Mouse (Mus musculus) adrenal gland, postnatal 4 days (tissue): ENCODE measurements around the gene Wfdc16. TPM values are rescaled to one million over a fixed set of nuclear protein-coding genes. Genes with fewer than 3 reads are reported as not detected.
A peak's percentile ranks its signal among the peaks of the same experiment; 100 is the strongest.
"Not testable (repeated sequence)": the region's sequence is repeated elsewhere in the genome, so short reads cannot be mapped to it uniquely, and the experiment has no call there.

ENCODE experiments used
- DNase-seq, 2 experiments: peaks; one replicate each; pipeline ENCODE4 v3.0.0; 2021 to 2022; ENCODE audit warnings: low spot score in 2 of 2, mixed read lengths in 2 of 2
- long read RNA-seq, 2 experiments: library from polyadenylated mRNA; stranded (forward); transcript quantifications; one replicate each; pipeline ENCODE4 v2.0.0; 2021
- total RNA-seq, 2 experiments: library from RNA; stranded (reverse); gene quantifications; 2 replicates each; pipeline ENCODE4 v1.2.3; 2021

Wfdc16 gene
- not detected for total RNA-seq
- long read RNA-seq, experiment 1 = 0 reads
- long read RNA-seq, experiment 2 = 0 reads

DNA sequence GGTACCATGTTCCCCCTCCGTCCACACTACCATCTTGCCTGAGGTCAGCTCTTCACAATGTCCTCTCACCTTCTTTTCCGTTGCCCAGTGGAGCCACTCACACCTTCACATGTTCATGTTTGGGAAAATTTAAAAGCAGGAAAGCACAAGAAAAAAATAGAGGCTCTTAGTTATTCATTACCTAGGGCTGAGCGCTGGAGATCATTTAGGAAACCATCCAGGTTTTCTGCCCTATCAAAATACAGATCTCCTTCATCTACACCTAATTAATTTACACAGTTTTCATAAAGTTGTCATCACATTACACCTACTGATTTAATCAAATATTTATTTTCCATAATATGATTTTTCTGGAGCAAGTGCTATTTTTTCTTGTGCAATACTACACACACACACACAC, at the start of gene Wfdc16:
TSS of gene Wfdc16 (minus strand) at position 101 of the 400 bp plus-strand sequence.
- no peak for DNase-seq

GRCm38 (mm10) chr2:164684807-164685206, 46.2 kb upstream of the Wfdc16 start, which contains the start of gene Wfdc13:
TSS of gene Wfdc13 (plus strand) at chr2:164685107.
- no peak for DNase-seq

- no peak for DNase-seq
These were observed 41.3 kb upstream of the Wfdc16 start for GRCm38 (mm10) chr2:164679906-164680305.

GRCm38 (mm10) chr2:164678848-164679625, 40.4 kb upstream of the Wfdc16 start:
- peak; percentile 17 to 49 for DNase-seq

DNA sequence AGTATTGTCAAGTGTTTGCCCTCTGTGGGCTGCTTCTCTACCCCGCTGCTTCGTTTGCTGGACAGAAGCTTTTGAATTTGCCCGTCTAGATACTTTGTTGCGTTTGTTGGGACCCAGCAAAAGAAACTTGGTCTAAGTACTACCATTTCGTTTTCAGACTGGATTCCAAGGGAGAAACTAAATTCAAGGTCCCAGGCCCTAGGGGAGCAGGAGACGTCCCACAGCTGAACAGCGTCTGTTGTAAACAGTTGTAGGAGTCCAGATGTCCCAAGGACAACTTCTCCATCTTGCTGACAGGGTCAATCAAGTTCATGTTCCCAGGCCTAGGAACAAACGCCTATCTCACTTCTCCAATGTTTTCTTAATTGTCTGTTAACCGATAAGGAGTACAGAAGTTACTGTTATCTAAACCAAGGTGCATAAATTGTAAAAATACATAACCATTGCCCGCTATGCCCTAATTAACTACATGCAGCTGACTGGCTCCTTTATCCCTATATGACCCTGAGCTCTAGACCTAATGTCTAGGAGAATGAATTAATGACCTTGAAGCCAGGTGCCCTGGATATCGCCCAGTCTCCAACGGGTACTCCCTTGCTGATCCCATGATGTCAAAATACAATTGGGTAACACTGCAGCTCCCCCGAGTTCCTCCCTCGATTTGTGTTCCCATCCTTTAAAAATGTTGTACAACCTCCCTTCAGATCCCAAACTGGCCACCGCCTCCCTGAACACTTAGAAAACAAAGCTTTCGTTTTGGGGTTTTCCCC, 38.5 kb upstream of the Wfdc16 start:
- no peak for DNase-seq

DNA sequence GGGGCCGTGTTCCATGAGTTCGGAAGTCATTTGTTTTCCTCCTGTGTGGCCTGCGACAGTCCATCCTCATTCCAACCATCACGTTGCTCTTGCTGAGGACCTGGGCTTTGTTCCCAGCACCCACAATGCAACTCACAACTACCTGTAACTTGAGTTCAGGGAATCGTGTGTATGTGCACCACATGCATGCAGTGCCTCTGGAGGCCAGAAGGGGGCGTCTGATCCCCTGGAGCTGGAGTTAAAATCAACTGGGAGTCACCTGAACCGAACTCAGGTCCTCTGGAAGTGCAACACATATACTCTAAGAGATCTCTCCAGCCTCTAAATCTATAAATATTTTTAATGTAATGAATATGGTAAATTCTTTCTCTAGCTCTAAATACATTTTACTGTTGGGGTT, 37.5 kb upstream of the Wfdc16 start:
- DNase-seq = no peak

DNA sequence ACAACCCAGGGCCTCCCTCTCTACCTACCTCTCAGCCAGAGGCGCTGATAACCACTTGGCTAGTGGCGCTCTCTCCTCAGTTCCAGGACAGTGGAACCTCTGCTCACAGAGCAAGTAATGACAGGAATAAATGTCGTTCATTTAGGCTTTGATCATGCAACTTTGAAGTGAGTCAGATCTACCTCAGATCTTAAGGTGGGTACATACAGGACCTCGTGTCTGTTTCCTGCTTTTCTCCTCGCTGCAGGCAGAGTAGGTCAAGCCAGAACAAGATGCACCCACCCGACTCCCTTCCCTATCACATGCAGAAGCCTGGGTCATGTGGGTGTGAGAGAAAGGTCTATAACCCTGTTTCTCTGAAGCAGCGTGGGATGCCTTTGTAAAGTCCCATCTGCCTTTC, 35.4 kb upstream of the Wfdc16 start, which contains the start of gene Wfdc11:
TSS of gene Wfdc11 (minus strand) at position 101 of the 400 bp plus-strand sequence.
- DNase-seq = no peak

DNA sequence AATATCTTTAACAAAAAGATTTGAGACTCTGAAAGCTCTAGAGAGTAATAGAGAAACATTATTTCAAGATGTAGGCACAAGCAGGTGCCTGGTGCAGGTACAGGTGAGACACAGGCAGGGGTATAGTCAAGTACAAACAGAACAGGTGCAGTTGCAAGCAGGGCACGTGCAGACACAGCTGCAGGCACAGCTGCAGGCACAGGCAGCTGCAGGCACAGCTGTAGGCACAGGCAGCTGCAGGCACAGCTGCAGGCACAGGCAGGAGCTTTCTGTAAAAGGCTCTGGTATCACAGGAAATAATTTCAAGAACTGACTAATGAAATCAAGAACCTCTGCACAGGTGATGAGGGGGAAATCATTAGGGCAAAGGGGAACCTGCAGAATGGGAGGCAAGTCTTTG, 32.3 kb upstream of the Wfdc16 start:
- DNase-seq = no peak

GRCm38 (mm10) chr2:164670261-164670660, 31.7 kb upstream of the Wfdc16 start:
- DNase-seq = no peak

DNA sequence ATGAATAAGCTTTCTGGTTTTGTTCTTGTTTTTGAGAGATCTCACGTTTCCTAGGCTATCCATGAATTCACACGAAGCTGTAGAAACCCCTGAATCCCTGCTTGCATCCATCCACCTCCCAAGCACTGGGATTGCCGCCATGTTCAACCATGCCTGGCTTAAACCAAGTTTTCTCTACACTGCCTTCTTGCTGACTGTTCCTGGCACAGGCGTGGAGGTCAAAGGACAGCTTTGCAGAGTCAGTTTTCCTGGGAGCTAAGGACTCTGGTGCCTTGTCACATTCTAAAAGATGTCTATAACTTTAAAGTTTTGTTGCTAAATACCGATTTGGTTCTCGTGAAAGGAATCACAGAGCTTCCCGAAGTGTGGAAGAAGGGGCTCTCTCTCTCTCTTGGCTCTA, 26.3 kb upstream of the Wfdc16 start:
- DNase-seq = no peak

DNA sequence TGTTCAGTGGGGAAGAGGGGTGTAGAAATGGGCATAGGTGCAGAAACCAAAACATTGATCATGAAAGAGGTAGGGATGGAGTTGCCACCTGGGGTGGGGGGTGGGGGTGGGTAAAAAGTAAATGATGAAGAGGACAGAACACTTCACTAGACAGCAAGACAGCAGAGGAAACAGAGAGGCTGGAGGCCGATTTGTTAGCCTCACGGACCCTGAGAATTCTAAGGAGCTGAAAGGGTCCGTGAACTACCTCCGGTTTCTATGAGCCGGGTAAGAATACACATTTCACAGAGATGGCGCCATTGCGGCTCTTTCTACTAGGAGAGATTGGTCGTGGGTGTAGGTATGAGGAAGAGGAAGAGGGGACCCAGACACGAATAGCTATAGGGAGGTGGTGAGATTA, 17.9 kb upstream of the Wfdc16 start, which contains the start of gene Wfdc9:
TSS of gene Wfdc9 (minus strand) at position 101 of the 400 bp plus-strand sequence.
- no peak for DNase-seq

GRCm38 (mm10) chr2:164655858-164656257, 17.3 kb upstream of the Wfdc16 start, which contains the start of gene Wfdc10:
TSS of gene Wfdc10 (plus strand) at chr2:164656046.
- DNase-seq = peak in 1 of 2 experiments; percentile 13

DNA sequence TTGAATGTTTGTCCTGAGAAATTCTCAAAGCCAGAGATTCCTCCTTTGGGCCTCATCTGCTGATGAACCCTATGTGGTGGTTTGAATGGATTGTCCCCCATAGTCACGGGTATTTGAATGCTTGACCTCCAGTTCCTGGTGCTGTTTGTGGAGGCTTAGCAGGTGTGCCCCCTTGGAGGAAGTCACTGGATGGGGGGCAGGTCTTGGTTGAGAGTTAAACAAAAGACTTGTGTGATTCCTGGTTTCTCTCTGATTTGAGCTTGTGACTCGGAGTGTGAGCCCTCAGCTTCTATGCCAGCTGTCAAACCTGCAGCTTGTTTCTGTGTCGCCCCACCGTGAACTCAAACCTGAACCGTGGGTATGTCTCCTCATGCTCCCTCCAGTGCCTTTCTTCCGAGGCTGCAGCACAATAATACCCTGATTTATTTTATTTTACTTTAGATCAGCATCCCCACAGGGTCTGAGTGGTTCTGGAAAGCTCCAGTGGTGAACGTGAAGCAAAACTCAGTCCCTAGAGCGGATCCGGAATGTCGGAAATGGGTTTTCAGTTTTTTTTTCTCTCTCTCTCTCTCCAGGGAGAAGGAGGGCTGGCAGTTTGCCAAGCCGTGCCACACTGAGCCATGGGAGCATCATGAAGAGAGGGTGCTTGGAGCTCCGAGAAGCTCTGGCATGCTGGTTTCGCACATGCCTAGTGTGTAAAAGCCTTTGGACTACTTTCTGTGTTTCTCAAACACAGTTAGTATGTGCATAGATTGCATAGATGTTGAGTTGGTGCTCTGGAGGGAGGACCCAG, 3.5 kb upstream of the Wfdc16 start:
- DNase-seq = no peak

- no peak for DNase-seq
These were observed 2.5 kb upstream of the Wfdc16 start for GRCm38 (mm10) chr2:164641129-164641528.

GRCm38 (mm10) chr2:164635266-164635665, 3.3 kb downstream of the Wfdc16 start:
- DNase-seq = no peak

DNA sequence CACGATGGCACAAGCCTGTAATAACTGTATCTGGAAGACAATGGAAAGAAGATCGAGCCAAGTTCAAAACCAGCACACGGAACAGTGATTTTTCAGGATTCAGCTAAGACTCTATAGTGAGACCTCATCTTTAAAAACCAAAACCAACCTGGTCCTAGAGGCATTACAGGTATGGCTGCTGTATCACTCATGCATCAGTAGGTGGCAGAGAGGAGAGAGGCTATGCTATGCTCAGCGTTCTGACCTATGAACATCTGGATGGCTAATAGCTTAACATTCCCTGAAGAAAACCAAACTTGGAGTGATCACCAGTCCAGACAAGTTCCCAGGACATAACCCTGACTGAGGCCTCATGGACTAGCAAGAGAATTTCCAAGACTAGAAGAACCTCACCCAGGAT, 16.8 kb downstream of the Wfdc16 start:
- DNase-seq = no peak

DNA sequence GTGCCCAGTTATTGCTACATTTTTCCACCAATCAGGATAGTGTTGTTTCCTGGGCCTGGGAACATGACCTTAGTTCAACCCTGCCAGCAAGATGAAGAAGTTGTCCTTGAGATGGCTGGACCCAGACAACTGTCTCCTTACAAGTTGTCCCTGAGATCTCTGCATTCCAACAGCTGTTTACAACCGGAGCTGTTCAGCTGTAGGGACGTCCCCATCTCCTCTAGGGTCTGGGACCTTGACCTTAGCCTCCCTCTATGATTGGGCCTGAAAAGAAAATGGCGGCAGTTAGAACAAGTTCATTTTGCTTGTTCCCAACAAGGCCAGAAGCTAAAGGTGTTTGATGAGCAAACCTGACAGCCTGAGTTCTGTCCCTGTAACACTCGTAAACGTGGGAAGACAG, 19.5 kb downstream of the Wfdc16 start:
- no peak for DNase-seq

DNA sequence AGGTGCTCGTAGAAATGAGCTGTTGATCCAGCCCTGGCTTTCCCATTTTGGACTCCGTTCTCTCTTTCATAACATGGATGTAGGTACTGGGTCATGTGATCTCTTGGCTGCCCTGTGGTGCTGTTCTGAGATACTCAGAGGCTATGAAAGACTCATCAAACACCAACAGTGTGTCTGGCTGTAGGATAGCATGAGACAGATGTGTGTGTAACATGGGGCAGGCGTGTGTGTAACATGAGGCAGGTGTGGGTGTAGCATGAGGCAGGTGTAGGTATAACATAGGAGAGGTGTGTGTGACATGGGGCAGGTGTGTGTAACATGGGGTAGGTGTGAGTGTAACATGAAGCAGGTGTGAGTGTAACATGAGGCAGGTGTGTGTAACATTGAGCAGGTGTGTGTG, 23.2 kb downstream of the Wfdc16 start:
- DNase-seq = no peak

DNA sequence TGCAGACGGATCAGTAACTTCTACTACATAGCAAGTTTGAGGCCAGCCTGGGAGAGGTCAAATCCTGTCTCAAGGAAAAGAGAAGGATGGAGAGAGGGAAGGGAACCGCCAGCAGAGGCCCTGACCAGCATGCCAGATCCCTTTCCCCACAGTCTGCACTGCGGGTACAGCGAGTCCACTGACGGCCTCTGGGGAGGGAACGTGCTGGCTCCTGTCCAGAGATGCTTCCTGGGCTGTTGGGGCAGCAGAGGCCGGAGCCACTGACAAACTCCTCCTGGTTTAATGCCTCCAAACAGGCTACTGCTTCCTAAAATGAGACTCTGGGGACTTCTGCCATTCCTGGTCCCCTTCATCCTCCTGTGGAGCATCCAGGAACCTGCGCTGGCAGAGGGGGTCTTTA, 25.1 kb downstream of the Wfdc16 start, which contains the start of the genes Wfdc6b and Wfdc8:
TSS of gene Wfdc6b (plus strand) at position 52 of the 400 bp plus-strand sequence.
TSS of gene Wfdc8 (minus strand) at position 156 of the 400 bp plus-strand sequence.
- DNase-seq = not testable (repeated sequence)

DNA sequence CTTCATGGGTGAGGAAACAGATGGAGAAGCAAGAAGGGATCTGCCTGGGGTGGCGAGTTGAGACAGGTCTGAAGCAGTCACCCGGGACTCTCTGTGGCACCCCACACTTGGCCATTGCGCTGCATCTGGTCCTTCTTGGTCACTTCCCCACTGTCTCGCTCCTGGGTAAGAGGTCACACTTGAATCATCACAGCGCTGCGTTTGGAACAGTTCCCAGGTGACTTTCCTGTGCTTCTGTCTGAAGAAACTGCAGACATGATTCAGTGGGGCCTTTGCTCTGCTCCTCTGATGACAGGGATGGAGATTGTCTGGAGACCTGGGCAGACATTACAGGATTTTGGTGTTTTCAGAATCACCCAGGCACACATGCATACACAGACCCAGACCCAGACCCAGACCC, 29.8 kb downstream of the Wfdc16 start:
- no peak for DNase-seq

DNA sequence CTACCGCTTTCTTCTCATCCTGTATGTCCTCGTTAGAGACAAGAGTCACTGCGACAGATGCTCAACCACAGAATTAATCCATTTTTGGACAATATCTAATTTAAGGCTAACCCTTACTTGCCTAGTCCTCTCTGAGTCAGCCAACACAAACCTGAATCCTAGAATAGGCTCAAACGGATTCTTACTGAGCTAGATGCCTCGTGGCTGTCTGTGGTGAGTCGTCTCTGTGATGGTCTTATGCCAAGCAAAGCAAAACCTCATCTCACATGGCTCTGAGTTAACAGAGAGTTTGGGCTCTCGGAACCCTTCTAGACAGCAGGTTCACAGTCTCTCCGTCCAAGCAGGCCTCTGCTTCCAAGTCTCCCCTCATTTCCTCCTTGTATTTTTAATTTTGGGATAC, 34.2 kb downstream of the Wfdc16 start:
- DNase-seq = no peak
